Mouse (Mus musculus): ENCODE measurements around the gene Ppp1r9b.

- TF ChIP-seq CTCF (conservative IDR thresholded peaks at IDR 0.05; ENCODE audit: insufficient read depth, insufficient read length, low read depth, low read length) (no peak), POLR2A (IDR thresholded peaks at IDR 0.05; ENCODE audit: low read depth, low read length) (no peak)
Measured at GRCm38 (mm10) chr11:94972887-94973286, 17.9 kb upstream of the Ppp1r9b start.

All from kidney, adult 2 months (tissue).